Mouse (Mus musculus): ENCODE measurements around the gene Fam13a. TPM values are rescaled to one million over a fixed set of nuclear protein-coding genes. Genes with fewer than 3 reads are reported as not detected.

The Fam13a gene
- polyA plus RNA-seq, 1 experiment from 2014 or later, result 14.9 TPM

GRCm38 (mm10) chr6:58985186-58985585, 39.2 kb downstream of the Fam13a start:
- no peaks in the 10 kb centered on the region for H3K4me1 ChIP-seq (ENCODE audit: control insufficient read depth, insufficient read depth, low read length)
- no peaks in the 10 kb centered on the region for H3K27me3 ChIP-seq (ENCODE audit: control insufficient read depth, insufficient read depth, low read length)
- ATAC-seq (ENCODE audit: insufficient read depth, low FRiP score), result no peak
- no peak overlapping the region for H3K4me3 ChIP-seq (replicated peaks; ENCODE audit: low read length)
- 83% methylated on average over 8 of the region's 8 CpGs for WGBS
- no peaks in the 10 kb centered on the region for H3K9me3 ChIP-seq (replicated peaks; ENCODE audit: control insufficient read depth, low read length)
- no peak overlapping the region for H3K4me2 ChIP-seq (ENCODE audit: low read depth, low read length)
- H3K9ac ChIP-seq (ENCODE audit: low read length), result no peak overlapping the region
- no peak overlapping the region for H3K27ac ChIP-seq (ENCODE audit: low read length)
- H3K36me3 ChIP-seq (ENCODE audit: control insufficient read depth, insufficient read depth, low read length), result no peaks in the 10 kb centered on the region

GRCm38 (mm10) chr6:58975249-58975648, 49.1 kb downstream of the Fam13a start:
- H3K9me3 ChIP-seq (replicated peaks; ENCODE audit: control insufficient read depth, low read length), result no peaks in the 10 kb centered on the region
- H3K27ac ChIP-seq (ENCODE audit: low read length), result no peak overlapping the region
- H3K9ac ChIP-seq (ENCODE audit: low read length), result no peak overlapping the region
- no peak overlapping the region for H3K4me3 ChIP-seq (replicated peaks; ENCODE audit: low read length)
- no peak overlapping the region for H3K4me2 ChIP-seq (ENCODE audit: low read depth, low read length)
- H3K36me3 ChIP-seq (ENCODE audit: control insufficient read depth, insufficient read depth, low read length), result no peaks in the 10 kb centered on the region
- ATAC-seq (ENCODE audit: insufficient read depth, low FRiP score), result no peak
- 63% methylated on average over 2 of the region's 2 CpGs for WGBS
- H3K4me1 ChIP-seq (ENCODE audit: control insufficient read depth, insufficient read depth, low read length), result no peaks in the 10 kb centered on the region
- no peaks in the 10 kb centered on the region for H3K27me3 ChIP-seq (ENCODE audit: control insufficient read depth, insufficient read depth, low read length)

- no peaks in the 10 kb centered on the region for H3K9me3 ChIP-seq (replicated peaks; ENCODE audit: control insufficient read depth, low read length)
- 83% methylated on average over 2 of the region's 2 CpGs for WGBS
- no peaks in the 10 kb centered on the region for H3K36me3 ChIP-seq (ENCODE audit: control insufficient read depth, insufficient read depth, low read length)
- H3K4me3 ChIP-seq (replicated peaks; ENCODE audit: low read length), result no peak overlapping the region
- H3K4me1 ChIP-seq (ENCODE audit: control insufficient read depth, insufficient read depth, low read length), result no peaks in the 10 kb centered on the region
- H3K27me3 ChIP-seq (ENCODE audit: control insufficient read depth, insufficient read depth, low read length), result no peaks in the 10 kb centered on the region
- no peak for ATAC-seq (ENCODE audit: insufficient read depth, low FRiP score)
- H3K9ac ChIP-seq (ENCODE audit: low read length), result no peak overlapping the region
- no peak overlapping the region for H3K27ac ChIP-seq (ENCODE audit: low read length)
- no peak overlapping the region for H3K4me2 ChIP-seq (ENCODE audit: low read depth, low read length)
Measured at GRCm38 (mm10) chr6:58974428-58974827, 49.9 kb downstream of the Fam13a start.

DNA sequence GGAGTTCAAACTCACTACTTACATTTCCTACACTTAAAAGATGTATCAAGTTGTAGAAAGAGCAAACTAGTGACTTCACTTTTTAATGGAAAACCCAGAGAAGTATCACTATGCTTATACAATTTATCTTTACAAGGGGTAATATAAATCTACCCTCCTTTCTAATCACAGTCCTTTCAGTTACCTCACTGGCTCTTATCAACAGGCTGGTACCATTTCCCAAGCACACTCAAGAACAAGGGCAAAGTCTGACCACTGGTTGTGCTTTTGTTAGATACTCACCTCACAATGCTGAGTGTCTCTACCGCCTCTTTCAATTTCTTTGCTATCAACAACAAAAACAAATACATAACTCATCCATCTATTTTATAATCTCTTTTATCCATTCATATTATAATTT, 51.5 kb downstream of the Fam13a start:
- no peak overlapping the region for H3K4me3 ChIP-seq (replicated peaks; ENCODE audit: low read length)
- H3K4me2 ChIP-seq (ENCODE audit: low read depth, low read length), result no peak overlapping the region
- no peaks in the 10 kb centered on the region for H3K4me1 ChIP-seq (ENCODE audit: control insufficient read depth, insufficient read depth, low read length)
- no peak overlapping the region for H3K27ac ChIP-seq (ENCODE audit: low read length)
- 95% methylated on average over 1 of the region's 1 CpGs for WGBS
- no peak overlapping the region for H3K9ac ChIP-seq (ENCODE audit: low read length)
- no peaks in the 10 kb centered on the region for H3K9me3 ChIP-seq (replicated peaks; ENCODE audit: control insufficient read depth, low read length)
- H3K36me3 ChIP-seq (ENCODE audit: control insufficient read depth, insufficient read depth, low read length), result no peaks in the 10 kb centered on the region
- no peak for ATAC-seq (ENCODE audit: insufficient read depth, low FRiP score)
- no peaks in the 10 kb centered on the region for H3K27me3 ChIP-seq (ENCODE audit: control insufficient read depth, insufficient read depth, low read length)

- Histone ChIP-seq H3K4me1 (ENCODE audit: control insufficient read depth, insufficient read depth, low read length) (peaks cover 8% of the 10 kb centered on the region; the same call in 1 of the 2 replicates), H3K27me3 (ENCODE audit: control insufficient read depth, insufficient read depth, low read length) (no peaks in the 10 kb centered on the region), H3K9ac (ENCODE audit: low read length) (no peak overlapping the region), H3K4me3 (replicated peaks; ENCODE audit: low read length) (no peak overlapping the region), H3K9me3 (replicated peaks; ENCODE audit: control insufficient read depth, low read length) (no peaks in the 10 kb centered on the region), H3K4me2 (ENCODE audit: low read depth, low read length) (no peak overlapping the region), H3K27ac (ENCODE audit: low read length) (no peak overlapping the region), H3K36me3 (ENCODE audit: control insufficient read depth, insufficient read depth, low read length) (no peaks in the 10 kb centered on the region)
- ATAC-seq (ENCODE audit: insufficient read depth, low FRiP score), result no peak
- 73% methylated on average over 3 of the region's 3 CpGs for WGBS
Measured at GRCm38 (mm10) chr6:58968272-58968671, 56.1 kb downstream of the Fam13a start.

DNA sequence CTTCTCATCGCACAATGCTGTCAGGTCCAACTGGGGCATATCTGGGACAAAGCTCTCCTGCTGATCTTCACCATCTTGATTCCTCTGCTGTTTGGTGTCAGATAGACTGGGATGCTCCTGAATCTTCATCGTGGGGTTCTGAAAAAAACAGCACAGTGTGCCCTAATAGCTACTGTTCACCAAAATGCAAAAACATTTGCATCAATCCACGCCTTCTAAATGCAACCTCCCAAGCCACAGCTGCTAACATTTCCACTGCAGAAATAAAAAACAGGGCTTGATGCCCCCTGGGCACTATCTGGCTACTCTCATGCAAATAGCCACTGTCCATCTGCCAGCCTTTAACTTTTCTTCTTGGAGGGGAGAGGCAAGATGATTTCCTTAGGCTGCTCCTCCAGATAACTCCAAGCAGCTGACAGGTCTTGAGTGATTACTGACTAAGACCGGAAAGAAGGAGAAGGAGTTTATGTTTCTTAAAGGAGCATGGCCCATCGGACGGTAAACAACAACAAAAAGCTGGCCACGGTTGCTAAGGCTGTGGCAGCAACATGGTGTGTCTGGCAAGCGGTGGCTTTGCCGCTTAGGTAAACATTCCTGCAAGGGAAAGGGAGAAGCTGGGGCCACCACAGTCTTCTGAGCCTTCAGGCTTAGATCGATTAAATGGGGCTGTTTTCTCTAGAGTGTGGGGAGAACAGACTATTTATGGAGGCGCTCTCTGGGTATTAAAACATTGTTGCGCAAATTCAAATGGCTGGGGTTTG, 59.1 kb downstream of the Fam13a start:
- H3K27me3 ChIP-seq (ENCODE audit: control insufficient read depth, insufficient read depth, low read length), result no peaks in the 10 kb centered on the region
- peaks cover 8% of the 10 kb centered on the region; the same call in 1 of the 2 replicates for H3K4me1 ChIP-seq (ENCODE audit: control insufficient read depth, insufficient read depth, low read length)
- no peak for ATAC-seq (ENCODE audit: insufficient read depth, low FRiP score)
- H3K9me3 ChIP-seq (replicated peaks; ENCODE audit: control insufficient read depth, low read length), result no peaks in the 10 kb centered on the region
- peak overlapping the region; percentile 11; the same call in 1 of the 2 replicates for H3K4me2 ChIP-seq (ENCODE audit: low read depth, low read length)
- WGBS, result 31% methylated on average over 12 of the region's 12 CpGs
- no peak overlapping the region for H3K27ac ChIP-seq (ENCODE audit: low read length)
- H3K9ac ChIP-seq (ENCODE audit: low read length), result no peak overlapping the region
- H3K4me3 ChIP-seq (replicated peaks; ENCODE audit: low read length), result no peak overlapping the region
- H3K36me3 ChIP-seq (ENCODE audit: control insufficient read depth, insufficient read depth, low read length), result no peaks in the 10 kb centered on the region

DNA sequence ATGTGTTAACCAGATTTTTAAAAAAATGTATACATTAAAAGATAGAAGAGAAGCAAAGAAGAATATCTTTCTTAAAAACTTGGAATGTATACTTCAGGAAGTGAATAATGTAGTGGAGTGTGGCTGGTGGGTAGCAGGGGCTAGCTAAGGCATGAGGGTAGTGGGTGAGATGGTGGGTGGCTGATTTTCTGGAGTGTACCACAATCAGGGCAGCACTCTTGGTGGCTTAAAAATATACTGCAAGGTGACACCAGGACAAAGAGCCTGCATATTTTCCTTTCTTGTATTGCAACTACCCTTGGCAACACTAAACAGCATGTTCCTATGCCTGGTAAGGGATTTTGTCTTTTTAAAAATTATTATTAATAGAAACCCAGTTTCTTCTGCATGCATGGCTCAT, 59.8 kb downstream of the Fam13a start:
- Histone ChIP-seq H3K4me2 (ENCODE audit: low read depth, low read length) (no peak overlapping the region), H3K4me3 (replicated peaks; ENCODE audit: low read length) (no peak overlapping the region), H3K9ac (ENCODE audit: low read length) (no peak overlapping the region), H3K36me3 (ENCODE audit: control insufficient read depth, insufficient read depth, low read length) (no peaks in the 10 kb centered on the region), H3K9me3 (replicated peaks; ENCODE audit: control insufficient read depth, low read length) (no peaks in the 10 kb centered on the region), H3K4me1 (ENCODE audit: control insufficient read depth, insufficient read depth, low read length) (peaks cover 8% of the 10 kb centered on the region; the same call in 1 of the 2 replicates), H3K27ac (ENCODE audit: low read length) (no peak overlapping the region), H3K27me3 (ENCODE audit: control insufficient read depth, insufficient read depth, low read length) (no peaks in the 10 kb centered on the region)
- ATAC-seq (ENCODE audit: insufficient read depth, low FRiP score), result no peak

GRCm38 (mm10) chr6:58964091-58964490, 60.3 kb downstream of the Fam13a start:
- Histone ChIP-seq H3K27me3 (ENCODE audit: control insufficient read depth, insufficient read depth, low read length) (no peaks in the 10 kb centered on the region), H3K9ac (ENCODE audit: low read length) (no peak overlapping the region), H3K9me3 (replicated peaks; ENCODE audit: control insufficient read depth, low read length) (no peaks in the 10 kb centered on the region), H3K36me3 (ENCODE audit: control insufficient read depth, insufficient read depth, low read length) (no peaks in the 10 kb centered on the region), H3K4me1 (ENCODE audit: control insufficient read depth, insufficient read depth, low read length) (peaks cover 8% of the 10 kb centered on the region; the same call in 1 of the 2 replicates), H3K4me2 (ENCODE audit: low read depth, low read length) (no peak overlapping the region), H3K4me3 (replicated peaks; ENCODE audit: low read length) (no peak overlapping the region), H3K27ac (ENCODE audit: low read length) (no peak overlapping the region)
- ATAC-seq (ENCODE audit: insufficient read depth, low FRiP score), result no peak
- 95% methylated on average over 2 of the region's 2 CpGs for WGBS

DNA sequence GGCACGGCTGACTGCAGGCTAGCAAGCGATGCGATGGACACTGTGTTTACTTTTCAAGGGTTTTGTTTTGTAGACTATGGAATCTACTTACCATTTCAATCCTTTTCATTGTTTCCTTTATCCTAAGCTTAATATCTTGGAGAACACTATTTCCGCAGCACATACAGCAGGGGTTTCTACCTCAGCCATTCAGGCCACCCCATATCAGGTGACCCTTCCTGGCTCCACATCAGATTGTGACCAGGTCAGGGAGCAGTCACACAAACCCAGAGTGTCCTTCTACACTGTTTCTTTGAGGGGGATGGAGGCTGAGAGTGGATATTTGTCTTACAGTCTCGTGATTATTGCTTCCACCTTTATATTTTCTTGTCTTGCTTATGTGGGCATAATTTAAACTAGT, 61.7 kb downstream of the Fam13a start:
- ATAC-seq (ENCODE audit: insufficient read depth, low FRiP score), result no peak
- H3K27me3 ChIP-seq (ENCODE audit: control insufficient read depth, insufficient read depth, low read length), result no peaks in the 10 kb centered on the region
- WGBS, result 60% methylated on average over 5 of the region's 5 CpGs

More for the DNA sequence above, 61.7 kb downstream of the Fam13a start:
- Histone ChIP-seq H3K36me3 (ENCODE audit: control insufficient read depth, insufficient read depth, low read length) (no peaks in the 10 kb centered on the region), H3K4me3 (replicated peaks; ENCODE audit: low read length) (no peak overlapping the region), H3K9me3 (replicated peaks; ENCODE audit: control insufficient read depth, low read length) (no peaks in the 10 kb centered on the region), H3K27ac (ENCODE audit: low read length) (no peak overlapping the region), H3K9ac (ENCODE audit: low read length) (no peak overlapping the region), H3K4me1 (ENCODE audit: control insufficient read depth, insufficient read depth, low read length) (peaks cover 8% of the 10 kb centered on the region; the same call in 1 of the 2 replicates), H3K4me2 (ENCODE audit: low read depth, low read length) (no peak overlapping the region)
